Mouse (Mus musculus) right cerebral cortex, postnatal 4 days (tissue): ENCODE results near the gene Alox15.
A peak's percentile ranks its signal among the peaks of the same experiment; 100 is the strongest.
"Not testable (repeated sequence)": the region's sequence is repeated elsewhere in the genome, so short reads cannot be mapped to it uniquely, and the experiment has no call there.

ENCODE experiments used
- DNase-seq: peaks from one replicate; pipeline ENCODE4 v3.0.0-alpha.2; 2022

Alox15 gene

DNA sequence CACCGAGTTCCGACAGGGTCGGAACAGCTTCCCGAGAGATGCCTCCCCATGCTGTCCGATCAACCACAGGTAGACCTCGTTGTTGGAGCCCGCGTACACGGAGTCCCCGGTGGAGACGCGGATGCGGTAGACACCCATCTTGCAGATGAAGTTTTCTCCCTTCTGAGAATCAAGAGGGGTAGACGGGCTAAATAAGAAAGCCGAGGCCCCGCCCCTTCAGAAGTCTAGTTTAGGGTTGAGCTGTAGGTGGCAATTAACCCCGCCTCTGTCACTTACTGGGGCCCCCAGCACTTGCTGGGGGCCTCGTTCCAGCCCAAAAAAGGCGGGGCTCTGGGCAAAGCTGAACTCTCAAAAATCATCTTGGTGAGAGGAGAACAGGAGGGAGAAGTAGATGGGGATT is at the start of gene Alox15:
Alox15 (minus strand) TSS at position 164 of the 400 bp plus-strand sequence.
- no peak for DNase-seq

DNA sequence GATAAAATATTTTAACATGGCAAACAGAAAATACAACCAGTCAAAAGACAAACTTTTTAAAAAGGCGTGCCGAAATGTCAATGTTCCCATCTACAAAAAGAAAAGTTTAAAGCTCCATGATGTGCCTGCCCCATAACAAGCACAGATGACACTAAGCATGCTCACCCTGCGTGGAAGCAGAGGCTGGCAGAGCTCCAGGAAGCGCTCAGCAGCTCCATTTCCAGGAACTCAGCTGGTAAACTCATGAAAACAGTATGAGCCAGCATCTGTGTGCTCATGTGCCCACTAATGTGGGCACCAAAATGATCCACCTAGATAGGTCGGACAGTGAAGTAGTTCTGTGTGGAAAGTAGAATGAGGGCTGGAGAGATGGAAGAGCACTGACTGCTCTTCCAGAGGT is 37.6 kb upstream of the Alox15 start:
- no peak for DNase-seq

DNA sequence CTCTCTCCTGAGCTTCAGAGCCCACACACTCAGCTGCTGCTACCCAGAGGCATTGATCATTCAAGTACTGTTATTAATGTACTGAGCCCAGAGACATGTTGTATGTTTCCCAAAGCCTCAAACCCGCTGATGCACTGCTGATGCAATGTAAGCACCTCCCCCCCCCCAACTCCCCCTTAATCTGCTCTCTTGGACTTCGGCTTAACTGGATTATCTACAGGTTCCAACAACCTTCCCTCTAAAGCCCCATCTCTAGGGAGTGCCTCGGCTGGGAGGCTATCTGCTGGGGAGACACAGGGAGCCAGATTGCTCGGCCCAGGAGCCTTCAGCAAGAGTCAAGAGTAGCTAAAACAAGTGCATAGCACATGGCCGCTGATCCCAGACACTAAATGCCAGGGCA is 35.6 kb upstream of the Alox15 start:
- DNase-seq = no peak

DNA sequence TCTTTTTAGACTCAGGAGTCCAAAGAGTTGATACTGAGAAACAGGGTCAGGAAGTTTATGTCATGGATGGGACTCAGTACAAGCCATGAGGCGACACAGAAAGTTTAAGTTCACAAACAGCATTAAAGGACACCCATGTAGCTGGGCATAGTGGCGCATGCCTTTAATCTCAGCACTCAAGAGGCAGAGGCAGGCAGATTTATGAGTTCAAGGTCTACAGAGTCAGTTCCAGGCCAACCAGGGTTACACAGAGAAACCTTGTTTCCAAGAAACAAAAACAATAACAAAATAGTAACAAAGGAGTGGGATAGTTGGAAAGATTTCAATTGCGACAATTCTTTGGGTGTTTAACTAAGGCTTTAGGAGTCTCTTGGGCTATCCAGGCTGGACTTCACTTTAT is 32.3 kb upstream of the Alox15 start:
- no peak for DNase-seq

DNA sequence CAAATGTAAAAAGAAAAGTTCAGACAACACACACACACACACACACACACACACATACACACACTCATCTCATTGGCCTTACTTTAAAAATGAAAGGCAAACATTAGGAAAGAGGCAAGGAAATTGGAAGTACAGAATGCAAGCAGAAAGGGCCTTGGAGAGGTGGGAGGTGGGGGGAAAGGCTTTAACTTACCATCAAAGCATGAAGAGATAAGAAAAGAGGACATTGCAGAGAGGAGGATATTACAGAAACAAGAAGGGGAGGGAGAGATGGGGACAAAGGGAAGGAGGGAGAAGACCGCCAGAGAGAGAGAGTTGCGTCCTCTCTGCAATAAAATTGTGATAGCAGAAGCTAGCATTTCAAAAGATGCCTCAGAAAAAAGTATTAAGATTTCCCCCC is 29.5 kb upstream of the Alox15 start:
- no peak for DNase-seq

DNA sequence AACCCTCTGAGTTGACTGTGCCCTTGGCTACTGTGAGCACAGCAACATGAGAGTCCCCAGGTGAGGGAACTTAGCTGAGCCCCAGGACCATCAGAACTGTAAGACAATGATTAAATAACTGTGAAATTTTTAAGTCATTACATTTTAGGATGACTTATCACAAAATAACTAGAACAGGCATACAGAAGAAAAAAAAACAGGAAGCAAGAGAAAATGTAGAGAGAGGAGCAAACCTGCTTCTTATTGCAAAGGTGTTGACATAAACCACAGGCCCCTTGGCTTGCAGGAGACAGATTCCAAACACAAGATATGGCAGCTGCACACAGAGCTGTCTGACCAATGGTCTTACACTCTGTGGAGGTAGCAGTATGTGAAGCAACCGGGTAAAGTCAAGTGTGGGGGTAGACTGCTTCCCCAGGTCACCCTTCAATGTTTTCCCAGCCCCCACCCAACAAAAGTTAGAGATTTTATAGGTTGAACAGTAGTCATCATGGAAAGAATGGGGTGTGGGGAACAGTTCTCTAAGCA is 28.7 kb upstream of the Alox15 start:
- DNase-seq = no peak

DNA sequence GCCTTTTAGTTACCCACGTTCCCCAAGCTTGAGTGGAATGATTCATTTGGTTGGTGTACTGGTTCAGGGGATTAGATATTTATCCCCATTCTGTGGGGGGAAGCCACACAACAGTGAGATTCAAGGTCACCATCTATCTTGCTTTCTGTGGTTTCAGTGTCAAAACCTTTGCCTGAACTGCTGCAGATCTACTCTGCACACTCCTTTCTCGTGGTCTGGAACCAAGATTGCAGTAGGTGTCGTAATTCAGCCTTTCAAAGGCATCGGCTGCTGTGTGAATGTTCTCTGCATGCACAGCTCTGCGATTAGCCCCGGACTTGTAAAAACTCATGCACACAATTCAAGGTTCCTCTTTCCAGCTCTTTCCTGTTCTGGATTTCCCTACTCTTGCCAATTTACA is 24.2 kb upstream of the Alox15 start:
- DNase-seq = no peak

DNA sequence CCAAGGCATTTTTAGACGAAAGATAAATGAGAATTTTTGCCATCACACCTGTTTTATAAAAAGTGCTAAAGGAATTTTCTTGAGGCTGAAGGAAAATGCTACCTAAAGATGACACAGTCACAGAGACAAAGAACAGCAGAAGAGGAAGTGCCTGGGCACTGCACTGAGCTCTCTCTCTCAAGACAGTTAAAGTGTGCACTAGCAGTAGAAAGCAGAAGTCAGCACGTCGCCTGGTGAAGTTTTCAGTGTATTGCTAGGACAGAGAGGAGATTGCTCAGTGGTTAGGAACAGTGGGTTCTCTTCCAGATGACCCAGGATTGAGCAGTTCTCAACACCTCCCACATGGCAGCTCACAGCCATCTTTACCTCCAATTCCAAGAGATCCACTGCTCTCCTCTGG is 22.5 kb upstream of the Alox15 start:
- no peak for DNase-seq

DNA sequence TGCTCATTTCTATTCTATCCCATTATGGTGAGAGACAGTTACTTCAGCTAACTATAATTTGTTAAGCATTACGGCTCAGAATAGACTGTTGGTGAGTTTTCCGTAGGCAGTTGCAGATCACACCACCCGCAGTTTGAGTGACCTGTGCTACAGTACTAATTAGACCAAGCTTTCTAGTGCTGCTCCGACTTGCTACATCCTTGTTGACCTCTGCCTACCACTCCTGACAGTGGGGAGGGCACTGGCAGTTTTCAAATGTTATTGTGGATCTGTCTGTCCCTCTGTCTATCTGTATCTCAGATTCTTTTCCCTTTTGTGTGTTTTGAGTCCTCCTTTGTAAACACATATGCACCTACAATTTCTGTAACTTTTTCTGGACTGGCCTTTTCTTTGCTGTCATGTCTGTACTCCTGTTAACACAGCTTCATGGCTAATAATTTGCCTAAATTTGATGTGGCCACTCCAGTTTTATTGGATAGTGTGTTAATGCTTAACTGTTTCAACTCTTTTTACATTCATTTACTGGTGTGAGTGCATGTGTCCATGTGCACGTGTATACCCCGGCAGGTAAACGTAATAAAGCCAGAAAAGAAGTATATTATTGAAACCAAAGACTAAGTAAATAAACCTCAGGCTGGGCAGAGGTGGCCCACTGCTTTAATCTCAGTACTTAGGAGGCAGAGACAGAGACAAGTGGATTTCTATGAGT is 21.2 kb upstream of the Alox15 start:
- DNase-seq = no peak

DNA sequence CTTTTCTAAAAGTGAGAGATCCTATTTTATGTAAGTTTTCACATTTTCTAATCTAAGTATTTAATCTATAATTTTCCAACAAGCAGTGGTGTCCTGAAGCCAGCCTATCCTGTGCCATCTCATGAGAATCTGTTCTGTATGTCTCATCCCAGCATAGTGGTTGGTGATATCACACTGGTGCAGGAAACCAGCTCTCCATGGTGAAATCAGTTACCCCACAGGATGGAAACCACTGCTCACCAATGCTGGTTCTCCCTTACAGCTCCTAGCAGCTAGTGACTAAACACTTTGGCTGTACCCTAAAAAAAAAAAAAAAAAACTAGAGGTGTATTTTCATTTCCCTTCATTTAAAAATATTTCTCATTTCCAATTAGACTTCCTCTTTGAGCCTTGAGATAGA is 20.6 kb upstream of the Alox15 start:
- no peak for DNase-seq

DNA sequence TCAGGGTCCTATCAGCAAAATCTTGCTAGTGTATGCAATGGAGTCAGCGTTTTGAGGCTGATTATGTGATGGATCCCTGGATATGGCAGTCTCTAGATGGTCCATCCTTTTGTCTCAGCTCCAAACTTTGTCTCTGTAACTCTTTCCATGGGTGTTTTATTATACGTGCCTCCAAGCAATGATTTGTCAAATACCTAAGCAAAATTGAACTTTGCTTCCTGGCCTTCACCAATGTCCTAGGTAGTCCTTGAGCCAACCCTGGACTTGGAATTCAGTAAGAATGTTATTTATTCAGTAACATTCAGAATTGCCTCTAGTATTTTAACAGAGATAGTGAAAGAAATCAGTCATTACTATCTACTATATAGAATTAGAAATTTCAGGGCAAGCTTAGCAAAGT is 16.8 kb upstream of the Alox15 start:
- DNase-seq = not testable (repeated sequence)

DNA sequence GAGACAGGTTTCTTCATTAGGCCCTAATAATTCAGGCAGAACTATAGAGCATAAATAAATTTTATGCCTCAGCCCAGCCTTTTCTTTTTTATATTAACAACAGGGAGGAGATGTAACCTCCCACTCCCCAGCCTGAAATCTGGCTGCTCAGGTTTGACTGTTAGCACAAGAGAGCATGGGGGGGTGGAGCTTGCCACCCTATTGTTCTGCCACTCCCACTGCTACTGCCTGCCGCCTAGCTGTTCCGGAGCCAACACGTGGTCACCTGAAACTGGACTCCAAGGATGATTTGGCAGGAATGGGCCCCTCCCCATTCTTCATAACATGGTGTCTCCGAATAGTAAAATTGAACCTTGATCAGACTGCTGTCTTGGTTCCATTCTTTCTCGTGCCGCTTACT is 15.9 kb upstream of the Alox15 start:
- not testable (repeated sequence) for DNase-seq

DNA sequence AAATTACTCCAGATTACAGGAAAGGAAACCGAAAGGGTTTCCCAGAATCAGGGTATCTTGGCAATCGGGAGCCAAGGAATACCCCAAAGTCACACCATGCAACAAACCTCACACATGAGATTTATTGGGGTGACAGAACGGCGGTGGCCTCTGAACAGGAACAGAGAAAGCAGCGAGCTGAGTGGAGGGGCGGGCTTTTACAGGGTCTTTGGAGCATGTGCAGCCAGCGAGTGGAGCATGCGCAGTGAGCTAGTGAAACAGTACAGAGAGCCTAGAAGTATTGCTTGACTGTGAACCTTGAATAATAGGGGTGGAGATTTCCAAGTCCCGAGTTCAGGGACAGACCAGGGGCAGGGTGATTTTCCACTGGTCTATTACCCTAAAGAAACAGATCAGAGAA is 3.2 kb downstream of the Alox15 start:
- no peak for DNase-seq

DNA sequence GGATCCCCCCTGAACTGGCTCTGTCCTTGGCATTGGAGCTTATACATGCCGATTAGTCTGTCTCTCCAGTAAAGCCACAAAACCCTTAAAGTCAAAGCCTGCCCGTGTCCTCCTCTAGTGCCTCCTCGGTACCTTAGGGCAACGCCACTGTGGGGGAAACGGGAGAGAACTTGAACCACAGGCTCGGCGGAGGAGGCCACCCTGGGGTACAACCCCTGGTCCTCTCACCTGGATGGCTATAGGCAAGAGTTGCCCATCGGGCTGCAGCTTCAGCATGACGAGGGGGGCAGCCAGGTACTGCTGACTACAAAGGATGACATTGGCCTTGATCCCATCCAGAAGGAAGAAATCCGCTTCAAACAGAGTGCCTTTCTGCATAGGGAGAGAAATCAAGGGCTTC is 4.0 kb downstream of the Alox15 start:
- DNase-seq = no peak

DNA sequence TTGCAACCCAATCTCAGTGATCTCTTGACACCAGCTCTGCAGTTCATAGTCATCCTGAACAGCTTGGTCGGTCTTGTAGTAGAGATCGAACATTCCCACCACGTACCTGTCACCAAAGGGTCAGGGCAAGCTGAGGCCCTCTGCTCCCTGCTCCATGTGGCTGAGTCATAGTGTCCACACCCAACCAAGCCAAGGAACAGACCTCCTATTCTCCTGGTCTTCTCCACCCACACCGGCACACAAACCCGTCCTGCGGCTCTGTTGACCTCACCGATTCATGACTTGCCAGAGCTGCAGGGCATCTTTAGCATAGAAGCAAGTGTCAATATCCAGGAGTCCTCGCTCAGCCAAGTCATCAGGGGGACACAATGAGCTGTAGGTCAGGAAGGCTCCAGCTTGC is 6.3 kb downstream of the Alox15 start:
- DNase-seq = no peak

DNA sequence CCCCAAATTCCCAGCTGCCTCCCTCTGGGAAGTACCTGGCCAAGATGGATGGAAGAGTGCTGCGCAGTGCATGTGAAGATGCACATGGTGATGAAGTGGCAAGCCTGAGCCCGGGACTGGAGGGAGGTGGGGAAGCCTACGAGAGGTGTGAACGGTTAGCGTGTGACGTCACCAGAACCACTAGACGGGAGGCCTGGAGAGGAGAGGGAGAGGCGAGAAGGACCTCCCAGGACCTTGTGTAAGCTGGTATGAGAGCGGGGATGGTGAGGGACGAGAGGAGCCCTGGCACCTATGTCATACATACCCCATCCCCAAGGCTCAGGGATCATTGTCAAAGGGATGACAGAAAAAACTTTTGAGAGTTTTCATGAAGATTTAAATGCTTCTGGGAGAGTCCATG is 6.8 kb downstream of the Alox15 start:
- DNase-seq = no peak

DNA sequence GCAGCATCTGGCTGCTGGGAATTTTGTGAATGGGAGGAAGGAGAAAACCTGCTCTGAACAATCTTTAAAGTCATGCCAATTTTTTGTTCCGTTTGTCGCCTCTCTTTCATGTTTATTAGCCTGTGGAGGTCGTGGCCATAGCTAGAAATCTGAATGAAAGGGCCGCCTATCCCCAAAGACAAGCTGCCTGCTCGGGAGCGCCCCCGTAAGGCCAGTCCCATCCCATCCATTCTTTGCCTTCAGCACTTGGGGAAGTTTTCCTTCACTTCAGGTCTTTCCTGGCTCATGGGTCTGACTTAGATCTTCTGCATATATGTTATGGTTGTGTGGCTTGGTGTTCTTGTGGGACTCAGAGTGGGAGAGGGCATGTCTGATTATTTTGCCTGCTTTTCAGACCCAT is 12.3 kb downstream of the Alox15 start:
- DNase-seq = no peak

DNA sequence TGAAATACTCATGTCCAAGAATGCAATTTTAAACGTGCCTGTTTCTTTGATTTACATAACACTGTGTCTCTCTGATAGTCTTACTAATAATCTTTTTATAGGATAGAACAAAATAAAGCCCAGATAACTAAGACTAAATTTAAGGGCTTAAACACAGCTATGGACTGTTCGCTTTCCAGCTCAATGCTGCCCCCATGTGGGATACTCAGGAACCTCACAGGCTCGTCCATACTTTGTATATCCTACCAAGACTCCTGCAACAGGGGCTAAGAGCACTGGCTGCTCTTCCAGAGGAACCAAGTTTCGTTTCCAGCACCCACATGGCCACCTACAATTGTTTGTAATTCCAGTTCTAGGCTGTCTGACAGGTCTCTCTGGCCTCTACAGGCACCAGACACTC is 17.4 kb downstream of the Alox15 start:
- peak; percentile 83 for DNase-seq

DNA sequence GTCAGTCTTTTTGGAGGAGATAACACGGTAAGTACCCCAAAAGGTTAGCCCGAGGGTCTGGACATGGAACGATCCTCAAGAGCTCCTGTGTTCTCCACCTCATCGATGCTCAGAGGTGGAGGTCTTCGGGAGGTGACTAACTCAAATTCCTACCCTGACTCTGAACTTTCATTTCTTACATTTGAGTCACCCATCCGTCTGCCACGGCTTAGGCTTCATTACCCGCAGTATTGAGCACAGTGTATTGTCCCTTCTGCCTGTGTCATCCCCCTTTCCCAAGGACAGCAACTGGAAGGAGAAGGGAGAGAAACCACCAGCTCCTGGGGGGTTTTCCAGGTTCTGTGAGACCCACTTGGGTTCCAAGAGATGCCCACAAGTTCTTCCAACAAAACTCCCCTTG is 27.1 kb downstream of the Alox15 start:
- no peak for DNase-seq

DNA sequence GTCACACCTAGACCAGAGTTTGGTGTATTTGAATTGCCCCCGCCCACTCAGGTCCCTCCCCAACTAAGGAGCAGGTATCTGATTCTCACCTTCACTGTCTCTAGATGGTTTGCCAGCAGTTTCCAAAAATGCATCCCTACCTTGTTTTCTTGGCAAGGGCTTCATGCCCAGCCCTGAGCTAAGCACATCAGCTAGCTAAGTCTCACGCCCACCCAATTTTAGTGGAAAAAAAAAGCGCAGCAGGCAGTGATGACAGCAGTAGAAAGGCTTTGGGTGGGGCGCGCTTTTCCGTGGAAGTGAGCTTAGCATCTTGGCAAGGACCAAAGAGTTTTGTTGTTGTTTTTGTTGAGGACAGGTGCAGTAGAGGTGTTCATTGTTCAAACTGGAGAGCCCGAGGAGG is 29.3 kb downstream of the Alox15 start, which contains the start of gene Alox12e:
Alox12e (minus strand) TSS at position 101 of the 400 bp plus-strand sequence.
- no peak for DNase-seq

DNA sequence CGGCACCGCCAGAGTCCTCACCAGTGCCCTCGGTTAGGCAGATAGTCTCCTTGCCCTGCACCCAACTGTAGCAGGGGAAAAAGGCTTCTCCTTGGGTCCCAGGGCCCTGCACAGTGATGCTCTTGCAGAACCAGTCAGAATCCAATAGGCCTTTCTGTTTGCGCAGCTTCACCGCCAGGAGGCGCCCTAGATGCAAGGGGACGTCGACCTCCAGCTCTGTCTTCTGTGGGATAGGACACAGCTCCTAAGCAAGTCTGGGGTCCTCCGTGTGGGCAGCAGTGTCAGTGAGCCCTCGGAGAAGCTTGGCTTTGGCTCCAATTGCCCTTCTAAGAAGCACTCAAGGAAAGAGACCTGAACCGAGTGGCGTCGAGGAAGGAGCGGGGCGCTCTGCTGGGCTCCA is 30.2 kb downstream of the Alox15 start:
- peak; percentile 52 for DNase-seq

DNA sequence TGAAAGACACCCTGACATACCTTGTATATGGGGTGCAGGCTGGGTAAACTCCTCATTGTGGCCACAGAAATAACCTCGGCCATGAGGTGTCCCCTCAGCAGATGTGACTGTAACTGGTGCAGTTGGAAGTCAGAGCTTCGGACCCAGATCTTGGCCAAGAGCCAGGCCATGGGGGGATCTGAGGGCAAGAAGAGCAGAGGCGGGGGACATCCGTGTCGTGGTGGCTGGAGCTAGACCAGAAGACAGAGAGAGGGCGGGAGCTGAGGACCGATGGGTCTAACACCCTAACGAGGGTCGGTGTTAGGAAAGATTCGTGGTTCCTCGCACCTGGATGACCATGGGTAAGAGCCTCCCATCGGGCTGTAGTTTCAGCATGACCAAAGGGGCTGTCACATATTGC is 32.2 kb downstream of the Alox15 start:
- DNase-seq = no peak

DNA sequence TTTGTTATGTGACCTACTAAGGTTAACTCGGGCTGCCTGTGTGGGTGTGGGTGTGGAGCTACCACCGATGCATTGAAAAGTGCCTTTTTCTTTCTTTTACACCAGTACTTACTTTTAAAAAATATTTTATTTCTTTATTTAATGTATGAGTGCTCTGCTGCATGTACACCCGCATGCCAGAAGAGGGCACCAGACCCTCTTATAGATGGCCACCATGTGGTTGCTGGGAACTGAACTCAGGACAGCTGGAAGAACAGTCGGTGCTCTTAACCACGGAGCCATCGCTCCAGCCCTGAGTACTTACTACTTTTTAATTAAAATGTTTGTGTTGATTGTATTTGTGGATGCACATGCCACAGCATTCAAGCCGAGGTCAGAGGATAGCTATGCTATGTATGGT is 38.0 kb downstream of the Alox15 start:
- no peak for DNase-seq

DNA sequence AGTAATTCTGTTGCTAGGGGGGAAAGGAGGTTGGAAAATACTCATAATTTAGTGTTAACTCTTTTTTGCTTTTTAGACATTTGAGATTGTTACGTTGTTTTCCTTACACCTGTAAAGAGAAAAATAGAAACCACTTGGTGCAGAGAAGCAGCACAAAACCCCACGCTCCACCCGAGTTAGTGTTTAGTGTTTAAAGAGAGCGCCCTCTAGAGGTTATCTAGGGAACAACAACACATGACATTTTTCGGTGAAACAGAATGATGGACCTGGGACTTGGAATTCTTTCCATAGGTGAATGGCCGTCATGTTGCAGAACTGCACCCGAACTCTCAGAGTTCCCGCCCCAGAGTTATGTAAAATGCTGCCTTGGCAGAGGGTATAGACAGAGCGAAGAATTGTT is 42.5 kb downstream of the Alox15 start:
- DNase-seq = no peak

DNA sequence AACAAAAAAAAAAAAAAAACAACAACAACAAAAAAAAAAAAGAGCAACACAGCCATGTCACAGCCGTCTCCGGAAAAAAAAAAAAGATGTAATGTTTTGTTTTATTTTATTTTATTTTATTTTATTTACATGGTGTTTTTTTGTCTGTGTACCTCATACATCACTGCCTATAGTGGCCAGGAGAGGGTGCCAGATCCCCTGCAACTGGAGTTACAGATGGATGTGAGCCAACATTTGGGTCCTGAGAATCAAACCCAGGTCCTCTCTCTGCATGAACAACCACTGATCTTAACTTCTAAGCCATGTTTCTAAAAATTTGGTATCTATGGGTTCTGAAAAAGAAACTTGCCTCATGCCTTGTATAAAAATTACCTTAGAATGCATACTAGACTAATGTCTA is 43.5 kb downstream of the Alox15 start:
- no peak for DNase-seq
